Mouse (Mus musculus) thymus, adult 2 months (tissue): ENCODE results near the gene Pdhb.

Experiments used
- CTCF ChIP-seq: fragments of 200-500 bp; IDR thresholded peaks from 2 replicates; pipeline ENCODE4 v1.5.1; 2012; ENCODE audit warnings: mild to moderate bottlenecking, control low read depth, low read length, moderate library complexity, borderline replicate concordance; ENCODE audit not compliant: control insufficient read depth, poor library complexity, insufficient read depth; ENCODE audit errors: extremely low read depth
- POLR2A ChIP-seq: fragments of 200-500 bp; IDR thresholded peaks from 2 replicates; pipeline ENCODE4 v1.6.1; 2012; ENCODE audit warnings: mild to moderate bottlenecking, low read length, control low read depth, moderate library complexity; ENCODE audit not compliant: control insufficient read depth, poor library complexity, insufficient read depth; ENCODE audit errors: extremely low read depth

GRCm38 (mm10) chr14:8222561-8222960 lies 49.7 kb upstream of the Pdhb start:
- no peak for TF ChIP-seq POLR2A
- no peak for TF ChIP-seq CTCF
